Mouse (Mus musculus) liver, embryonic 15.5 days (tissue): ENCODE data around the gene Fosl1. TPM values are rescaled to one million over a fixed set of nuclear protein-coding genes. Genes with fewer than 3 reads are reported as not detected.
A peak's percentile ranks its signal among the peaks of the same experiment; 100 is the strongest.

Experiments
- ATAC-seq: fragments of 200-750 bp; cut with Nextera tagmentation; 2 replicates; pipeline ENCODE4 v1.8.0; 2017; ENCODE audit warnings: moderate number of reproducible peaks, mild to moderate bottlenecking, moderate library complexity; ENCODE audit not compliant: insufficient read depth
- H3K27ac ChIP-seq: fragments of 300-500 bp; sonication (generic); replicated peaks from 2 replicates; pipeline ENCODE4 v1.5.1; 2015; ENCODE audit warnings: mild to moderate bottlenecking, inconsistent platforms
- H3K27me3 ChIP-seq: fragments of 300-500 bp; sonication (generic); 2 replicates; pipeline ENCODE4 v1.6.1; 2015; ENCODE audit warnings: mild to moderate bottlenecking, inconsistent platforms
- H3K36me3 ChIP-seq: fragments of 300-500 bp; sonication (generic); replicated peaks from 2 replicates; pipeline ENCODE4 v1.6.1; 2015; ENCODE audit warnings: moderate library complexity, mild to moderate bottlenecking, inconsistent platforms
- H3K4me1 ChIP-seq: fragments of 300-500 bp; sonication (generic); replicated peaks from 2 replicates; pipeline ENCODE4 v1.6.1; 2015; ENCODE audit warnings: inconsistent platforms
- H3K4me2 ChIP-seq: fragments of 300-500 bp; sonication (generic); 2 replicates; pipeline ENCODE4 v1.6.1; 2015; ENCODE audit warnings: moderate library complexity, mild to moderate bottlenecking, inconsistent platforms
- H3K4me3 ChIP-seq: fragments of 300-500 bp; sonication (generic); replicated peaks from 2 replicates; pipeline ENCODE4 v1.5.1; 2015; ENCODE audit warnings: mild to moderate bottlenecking, inconsistent platforms
- H3K9ac ChIP-seq: fragments of 300-500 bp; sonication (generic); 2 replicates; pipeline ENCODE4 v1.6.1; 2015; ENCODE audit warnings: moderate library complexity, mild to moderate bottlenecking, inconsistent platforms
- H3K9me3 ChIP-seq: fragments of 300-500 bp; sonication (generic); replicated peaks from 2 replicates; pipeline ENCODE4 v1.6.1; 2016; ENCODE audit warnings: inconsistent platforms
- WGBS: fragments of 180-500 bp; shearing (Covaris S2); methylation state at CpG from one replicate; pipeline ENCODE4 v1.1.7; 2015; ENCODE audit warnings: mixed read lengths; ENCODE audit not compliant: insufficient replicate concordance; 5-methylcytosine and 5-hydroxymethylcytosine counted together
- polyA plus RNA-seq: library from polyadenylated mRNA; unstranded; fragments of >200 nt; fragmentation: Nextera tagmentation; extraction: Ambion mirVana; gene quantifications from 2 replicates; pipeline ENCODE4 v1.2.1, GENCODE M21; 2015

Gene Fosl1
- polyA plus RNA-seq, 1 experiment from 2014 or later: not detected

GRCm38 (mm10) chr19:5444371-5444908, 2.9 kb upstream of the Fosl1 start:
- H3K4me2 ChIP-seq: no peak overlapping the region
- 49% methylated on average over 9 of the region's 9 CpGs for WGBS

DNA sequence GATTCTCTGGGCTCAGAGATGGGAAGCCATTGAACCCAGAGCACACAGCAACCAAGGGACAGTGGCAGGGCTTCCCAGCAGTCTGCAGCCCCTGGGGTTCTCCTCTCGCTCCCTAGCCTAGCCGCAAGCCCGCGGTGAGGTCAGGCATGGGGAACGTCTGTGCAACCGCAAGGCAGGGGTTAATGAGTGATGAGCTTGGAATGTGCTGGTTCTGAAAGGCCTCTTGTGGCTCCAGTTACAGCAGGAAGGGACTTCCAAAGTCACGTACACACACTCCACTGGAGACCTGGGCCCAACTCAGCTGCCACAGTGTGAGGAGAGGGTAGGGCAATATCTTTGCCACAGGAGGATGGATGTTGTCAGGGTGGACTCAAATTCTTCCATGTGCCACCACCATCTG, 2.4 kb upstream of the Fosl1 start:
- Histone ChIP-seq H3K36me3 (no peaks in the 10 kb centered on the region), H3K4me2 (no peak overlapping the region), H3K27ac (no peak overlapping the region), H3K9ac (no peak overlapping the region), H3K27me3 (peaks cover 65% of the 10 kb centered on the region), H3K4me3 (no peak overlapping the region), H3K9me3 (no peaks in the 10 kb centered on the region), H3K4me1 (peaks cover 22% of the 10 kb centered on the region)
- no peak for ATAC-seq
- 38% methylated on average over 7 of the region's 7 CpGs for WGBS

More at GRCm38 (mm10) chr19:5444371-5444908, 2.9 kb upstream of the Fosl1 start:
- H3K9me3 ChIP-seq: no peaks in the 10 kb centered on the region
- peaks cover 22% of the 10 kb centered on the region for H3K4me1 ChIP-seq
- H3K9ac ChIP-seq: no peak overlapping the region
- no peak for ATAC-seq
- peaks cover 60% of the 10 kb centered on the region for H3K27me3 ChIP-seq
- H3K4me3 ChIP-seq: no peak overlapping the region
- no peak overlapping the region for H3K27ac ChIP-seq
- no peaks in the 10 kb centered on the region for H3K36me3 ChIP-seq

- H3K4me3 ChIP-seq: no peak overlapping the region
- H3K9ac ChIP-seq: no peak overlapping the region
- H3K4me1 ChIP-seq: peaks cover 22% of the 10 kb centered on the region
- ATAC-seq: no peak
- H3K9me3 ChIP-seq: no peaks in the 10 kb centered on the region
- H3K4me2 ChIP-seq: no peak overlapping the region
- WGBS: 70% methylated on average over 5 of the region's 5 CpGs
- H3K36me3 ChIP-seq: no peaks in the 10 kb centered on the region
- peaks cover 73% of the 10 kb centered on the region for H3K27me3 ChIP-seq
- no peak overlapping the region for H3K27ac ChIP-seq
Measured at GRCm38 (mm10) chr19:5445747-5446146, 1.6 kb upstream of the Fosl1 start.

DNA sequence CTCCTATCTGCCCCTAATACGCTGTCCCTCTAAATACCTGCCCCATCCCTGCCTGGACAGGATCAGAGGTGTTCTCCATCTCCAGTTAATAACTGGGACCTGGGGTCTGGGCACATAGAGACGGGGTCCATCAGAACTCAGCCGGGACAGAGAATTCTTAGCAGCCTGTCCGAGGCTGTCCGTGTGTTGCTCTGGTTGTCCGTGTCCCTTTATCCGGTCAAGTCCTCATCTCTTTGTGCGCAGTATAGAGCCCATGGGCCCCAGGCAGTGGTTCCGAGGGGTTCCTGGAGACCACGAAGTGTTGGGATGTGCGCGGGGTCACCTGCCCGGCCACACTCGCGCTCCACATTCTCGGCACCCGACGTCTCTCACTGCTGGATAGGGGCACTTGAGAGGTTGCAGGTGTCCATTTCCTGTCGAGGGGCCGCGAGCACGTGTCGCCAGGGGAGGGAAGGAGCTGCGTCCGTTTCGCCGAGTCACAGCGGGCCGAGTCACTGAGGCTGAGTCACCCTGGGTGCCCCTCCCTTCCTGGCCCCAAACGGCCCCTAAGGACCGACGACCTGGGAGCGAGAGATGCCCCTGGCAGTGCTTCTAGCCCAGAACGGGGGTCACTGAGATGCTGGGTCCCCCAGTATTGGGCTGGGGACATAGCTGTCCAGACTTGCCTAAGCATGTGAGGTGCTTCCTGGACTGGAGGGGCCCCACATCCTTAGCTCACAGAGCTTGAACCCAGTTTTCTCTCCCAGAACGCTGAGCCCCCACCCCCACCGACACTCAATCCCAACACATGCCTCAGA, 1.2 kb downstream of the Fosl1 start:
- WGBS: 4% methylated on average over 36 of the region's 36 CpGs
- Histone ChIP-seq H3K4me3 (peak overlapping the region; percentile 59), H3K27me3 (peaks cover 80% of the 10 kb centered on the region), H3K9me3 (no peaks in the 10 kb centered on the region), H3K9ac (no peak overlapping the region), H3K36me3 (no peaks in the 10 kb centered on the region), H3K4me2 (peak overlapping the region; percentile 90), H3K4me1 (peaks cover 22% of the 10 kb centered on the region), H3K27ac (no peak overlapping the region)
- ATAC-seq: peak; percentile 48

GRCm38 (mm10) chr19:5449673-5450072, 2.3 kb downstream of the Fosl1 start:
- no peak overlapping the region for H3K4me2 ChIP-seq
- no peak overlapping the region for H3K27ac ChIP-seq
- no peak for ATAC-seq
- no peak overlapping the region for H3K9ac ChIP-seq
- H3K36me3 ChIP-seq: no peaks in the 10 kb centered on the region
- 60% methylated on average over 3 of the region's 3 CpGs for WGBS
- peaks cover 72% of the 10 kb centered on the region for H3K27me3 ChIP-seq
- H3K9me3 ChIP-seq: no peaks in the 10 kb centered on the region
- peaks cover 22% of the 10 kb centered on the region for H3K4me1 ChIP-seq
- no peak overlapping the region for H3K4me3 ChIP-seq

DNA sequence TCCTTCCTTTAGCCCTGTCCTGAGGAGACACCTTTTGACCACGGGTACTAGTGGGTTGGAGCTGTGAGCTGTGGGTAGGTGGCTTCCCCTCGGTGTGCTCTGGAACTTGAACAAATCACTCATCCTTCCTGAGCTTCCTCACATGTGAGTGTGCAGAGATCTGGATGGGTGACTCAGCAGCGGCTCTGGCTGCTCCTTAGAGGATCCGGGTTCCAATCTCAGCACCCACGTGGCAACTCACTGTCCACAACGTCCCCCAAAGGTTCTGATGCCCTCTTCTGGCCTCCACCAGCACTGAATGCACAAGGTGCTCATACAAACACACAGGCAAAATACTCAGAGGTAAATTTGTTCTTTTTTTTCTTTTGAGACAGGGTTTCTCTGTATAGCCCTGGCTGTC, 4.4 kb downstream of the Fosl1 start:
- Histone ChIP-seq H3K4me1 (peaks cover 41% of the 10 kb centered on the region), H3K36me3 (no peaks in the 10 kb centered on the region), H3K9me3 (no peaks in the 10 kb centered on the region), H3K4me3 (no peak overlapping the region), H3K9ac (no peak overlapping the region), H3K27me3 (peaks cover 58% of the 10 kb centered on the region), H3K4me2 (no peak overlapping the region), H3K27ac (no peak overlapping the region)
- no peak for ATAC-seq
- WGBS: 44% methylated on average over 6 of the region's 6 CpGs

DNA sequence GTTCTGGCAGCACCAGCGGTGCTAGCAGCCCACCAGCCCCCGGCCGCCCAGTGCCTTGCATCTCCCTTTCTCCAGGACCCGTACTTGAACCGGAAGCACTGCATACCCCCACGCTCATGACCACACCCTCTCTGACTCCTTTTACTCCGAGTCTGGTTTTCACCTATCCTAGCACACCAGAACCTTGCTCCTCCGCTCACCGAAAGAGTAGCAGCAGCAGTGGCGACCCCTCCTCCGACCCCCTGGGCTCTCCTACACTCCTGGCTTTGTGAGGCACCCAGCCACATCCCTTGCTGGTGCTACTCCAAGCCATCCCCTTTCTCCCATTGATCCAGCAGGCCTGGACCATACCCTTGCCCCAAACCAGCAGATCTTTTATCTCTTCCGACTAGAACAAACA, 7.7 kb downstream of the Fosl1 start:
- Histone ChIP-seq H3K9ac (no peak overlapping the region), H3K27me3 (peaks cover 28% of the 10 kb centered on the region), H3K9me3 (no peaks in the 10 kb centered on the region), H3K4me3 (no peak overlapping the region), H3K27ac (no peak overlapping the region), H3K36me3 (no peaks in the 10 kb centered on the region), H3K4me2 (peak overlapping the region; percentile 100), H3K4me1 (peaks cover 44% of the 10 kb centered on the region)
- WGBS: 73% methylated on average over 12 of the region's 12 CpGs
- ATAC-seq: no peak

GRCm38 (mm10) chr19:5455568-5455967, 8.2 kb downstream of the Fosl1 start:
- peaks cover 47% of the 10 kb centered on the region for H3K4me1 ChIP-seq
- no peak overlapping the region for H3K27ac ChIP-seq
- peak overlapping the region; percentile 76; the same call in 1 of the 2 replicates for H3K4me3 ChIP-seq
- 59% methylated on average over 8 of the region's 8 CpGs for WGBS
- H3K27me3 ChIP-seq: peaks cover 23% of the 10 kb centered on the region
- H3K36me3 ChIP-seq: no peaks in the 10 kb centered on the region
- no peaks in the 10 kb centered on the region for H3K9me3 ChIP-seq
- H3K9ac ChIP-seq: no peak overlapping the region
- ATAC-seq: no peak
- peak overlapping the region; percentile 100 for H3K4me2 ChIP-seq

DNA sequence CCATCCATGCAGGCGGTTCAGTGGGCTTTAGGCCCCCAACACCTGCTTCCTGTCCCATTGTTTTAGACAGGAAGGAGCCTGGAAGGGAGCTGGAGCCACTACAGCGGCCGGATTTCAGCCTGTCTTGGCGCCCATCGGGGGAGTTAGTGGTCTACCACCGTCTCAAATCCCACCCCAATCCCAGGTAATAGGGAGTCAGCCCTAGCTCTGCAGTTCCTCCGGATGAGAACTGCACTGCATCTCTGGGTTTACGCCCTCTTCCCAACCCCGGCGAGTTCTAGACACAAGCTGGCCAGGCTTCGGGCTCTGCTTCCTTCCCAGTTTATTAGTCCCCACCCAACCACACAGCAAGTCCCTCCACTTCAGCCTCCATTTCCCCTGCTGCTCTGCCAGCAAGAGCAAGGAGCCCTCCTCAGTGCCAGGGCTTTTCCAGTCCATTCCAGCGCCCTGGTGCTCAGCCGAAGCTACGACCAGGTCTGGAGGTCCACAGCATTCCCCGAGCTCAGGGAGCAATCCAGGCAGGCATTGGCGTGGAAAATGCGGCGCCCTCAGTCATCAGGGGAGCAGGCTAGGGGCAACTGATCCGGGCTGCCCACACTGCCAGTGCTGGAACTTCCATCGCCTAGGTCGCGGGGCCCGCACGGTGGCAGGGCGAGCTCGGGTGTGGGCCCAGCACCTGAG, 9.0 kb downstream of the Fosl1 start:
- Histone ChIP-seq H3K27me3 (peaks cover 14% of the 10 kb centered on the region), H3K9me3 (no peaks in the 10 kb centered on the region)
- ATAC-seq: no peak

GRCm38 (mm10) chr19:5456922-5457745, 9.8 kb downstream of the Fosl1 start:
- H3K4me1 ChIP-seq: peaks cover 57% of the 10 kb centered on the region
- peak overlapping the region; percentile 76 for H3K4me3 ChIP-seq
- no peaks in the 10 kb centered on the region; the same call in 1 of the 2 replicates for H3K36me3 ChIP-seq
- H3K9ac ChIP-seq: peak overlapping the region; percentile 75
- peak overlapping the region; percentile 100 for H3K4me2 ChIP-seq
- WGBS: under 1% methylated on average over 70 of the region's 70 CpGs
- peak overlapping the region; percentile 77 for H3K27ac ChIP-seq
- peak; percentile 85 for ATAC-seq
- H3K9me3 ChIP-seq: no peaks in the 10 kb centered on the region
- H3K27me3 ChIP-seq: peaks cover 10% of the 10 kb centered on the region

More for the DNA sequence above, 9.0 kb downstream of the Fosl1 start:
- 3% methylated on average over 26 of the region's 26 CpGs for WGBS
- peaks cover 56% of the 10 kb centered on the region for H3K4me1 ChIP-seq
- peak overlapping the region; percentile 100 for H3K4me2 ChIP-seq
- H3K9ac ChIP-seq: peak overlapping the region; percentile 75
- peak overlapping the region; percentile 77; the same call in 1 of the 2 replicates for H3K27ac ChIP-seq
- H3K36me3 ChIP-seq: no peaks in the 10 kb centered on the region; the same call in 1 of the 2 replicates
- H3K4me3 ChIP-seq: peak overlapping the region; percentile 76
